Mouse (Mus musculus) megakaryocyte, embryonic 14.5 days (primary cell): Measurements from ENCODE around the gene Phf11c.

Experiments used
- FLI1 ChIP-seq: IDR thresholded peaks from 2 replicates; pipeline ENCODE4 v1.6.1; 2012; ENCODE audit warnings: low read length, inconsistent platforms, mixed read lengths
- GATA1 ChIP-seq: IDR thresholded peaks from 3 replicates; pipeline ENCODE4 v1.6.1; 2012; ENCODE audit warnings: mixed read lengths, low read length, inconsistent platforms, borderline replicate concordance

DNA sequence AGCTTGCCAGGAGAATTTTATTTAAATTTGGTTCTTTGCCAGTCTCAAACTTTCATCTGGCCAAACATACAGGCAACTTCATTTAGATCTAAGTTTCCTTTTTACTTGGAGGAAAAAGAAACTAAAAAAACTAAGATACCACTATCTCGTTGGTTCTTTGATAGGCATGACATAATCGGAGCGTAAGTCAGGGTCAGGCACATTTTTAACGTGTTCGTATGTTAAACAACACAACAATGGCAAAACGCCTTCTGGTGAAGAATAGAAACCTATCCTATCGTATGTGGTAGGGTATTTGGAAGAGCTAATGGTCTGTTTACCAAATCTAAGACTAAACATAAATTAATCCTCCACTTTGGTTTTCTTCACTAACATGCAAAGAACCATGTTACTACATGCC is 44.9 kb upstream of the Phf11c start:
- TF ChIP-seq GATA1 (no peak), FLI1 (no peak)
